Mouse (Mus musculus): ENCODE results near the gene Tnfrsf11a. TPM values are rescaled to one million over a fixed set of nuclear protein-coding genes. Genes with fewer than 3 reads are reported as not detected.

The Tnfrsf11a gene
- polyA plus RNA-seq, 1 experiment, result 3.1 TPM

- TF ChIP-seq POLR2A (IDR thresholded peaks at IDR 0.05; ENCODE audit: low read depth, low read length) (no peak), CTCF (IDR thresholded peaks at IDR 0.05; ENCODE audit: extremely low read depth, insufficient read depth, insufficient read length, insufficient replicate concordance) (no peak)
- H3K27ac ChIP-seq (ENCODE audit: insufficient read depth, low read length), result no peak overlapping the region
- H3K36me3 ChIP-seq (ENCODE audit: control insufficient read depth, insufficient read depth, low read length), result no peaks in the 10 kb centered on the region
- no peak overlapping the region for H3K4me3 ChIP-seq (ENCODE audit: extremely low read depth, insufficient read depth, insufficient read length)
- H3K27me3 ChIP-seq (ENCODE audit: control insufficient read depth, insufficient read depth, low read length), result no peaks in the 10 kb centered on the region
- H3K4me1 ChIP-seq (ENCODE audit: control insufficient read depth, insufficient read depth, insufficient read length), result no peaks in the 10 kb centered on the region
- WGBS, result 79% methylated on average over 11 of the region's 11 CpGs
- no peak for DNase-seq (ENCODE audit: low read depth in 1 of 2, low spot score in 2 of 2)
Observed at GRCm38 (mm10) chr1:105813709-105814061, 33.2 kb downstream of the Tnfrsf11a start.

- no peak for TF ChIP-seq POLR2A (IDR thresholded peaks at IDR 0.05; ENCODE audit: low read depth, low read length)
- no peak for TF ChIP-seq CTCF (IDR thresholded peaks at IDR 0.05; ENCODE audit: extremely low read depth, insufficient read depth, insufficient read length, insufficient replicate concordance)
- H3K27ac ChIP-seq (ENCODE audit: insufficient read depth, low read length), result no peak overlapping the region
- 83% methylated on average over 14 of the region's 14 CpGs for WGBS
- no peaks in the 10 kb centered on the region for H3K27me3 ChIP-seq (ENCODE audit: control insufficient read depth, insufficient read depth, low read length)
- H3K36me3 ChIP-seq (ENCODE audit: control insufficient read depth, insufficient read depth, low read length), result no peaks in the 10 kb centered on the region
- H3K4me3 ChIP-seq (ENCODE audit: extremely low read depth, insufficient read depth, insufficient read length), result no peak overlapping the region; the same call in 1 of the 2 replicates
- DNase-seq (ENCODE audit: low read depth in 1 of 2, low spot score in 2 of 2), result no peak
- no peaks in the 10 kb centered on the region for H3K4me1 ChIP-seq (ENCODE audit: control insufficient read depth, insufficient read depth, insufficient read length)
Observed at GRCm38 (mm10) chr1:105814402-105815270, 34.1 kb downstream of the Tnfrsf11a start.

- Histone ChIP-seq H3K4me1 (ENCODE audit: control insufficient read depth, insufficient read depth, insufficient read length) (no peaks in the 10 kb centered on the region), H3K27ac (ENCODE audit: insufficient read depth, low read length) (no peak overlapping the region), H3K4me3 (ENCODE audit: extremely low read depth, insufficient read depth, insufficient read length) (no peak overlapping the region), H3K36me3 (ENCODE audit: control insufficient read depth, insufficient read depth, low read length) (no peaks in the 10 kb centered on the region), H3K27me3 (ENCODE audit: control insufficient read depth, insufficient read depth, low read length) (no peaks in the 10 kb centered on the region)
- DNase-seq (ENCODE audit: low read depth in 1 of 2, low spot score in 2 of 2), result no peak
- TF ChIP-seq CTCF (IDR thresholded peaks at IDR 0.05; ENCODE audit: extremely low read depth, insufficient read depth, insufficient read length, insufficient replicate concordance) (no peak), POLR2A (IDR thresholded peaks at IDR 0.05; ENCODE audit: low read depth, low read length) (no peak)
- 87% methylated on average over 2 of the region's 2 CpGs for WGBS
Observed at GRCm38 (mm10) chr1:105815310-105815709, 34.8 kb downstream of the Tnfrsf11a start.

- H3K36me3 ChIP-seq (ENCODE audit: control insufficient read depth, insufficient read depth, low read length), result no peaks in the 10 kb centered on the region
- no peak for DNase-seq (ENCODE audit: low read depth in 1 of 2, low spot score in 2 of 2)
- H3K4me1 ChIP-seq (ENCODE audit: control insufficient read depth, insufficient read depth, insufficient read length), result no peaks in the 10 kb centered on the region
- TF ChIP-seq POLR2A (IDR thresholded peaks at IDR 0.05; ENCODE audit: low read depth, low read length), result no peak
- H3K27me3 ChIP-seq (ENCODE audit: control insufficient read depth, insufficient read depth, low read length), result no peaks in the 10 kb centered on the region
- no peak overlapping the region for H3K27ac ChIP-seq (ENCODE audit: insufficient read depth, low read length)
- no peak overlapping the region for H3K4me3 ChIP-seq (ENCODE audit: extremely low read depth, insufficient read depth, insufficient read length)
- 92% methylated on average over 3 of the region's 3 CpGs for WGBS
Observed at GRCm38 (mm10) chr1:105815736-105816135, 35.2 kb downstream of the Tnfrsf11a start.

- Histone ChIP-seq H3K4me1 (ENCODE audit: control insufficient read depth, insufficient read depth, insufficient read length) (no peaks in the 10 kb centered on the region), H3K4me3 (ENCODE audit: extremely low read depth, insufficient read depth, insufficient read length) (no peak overlapping the region), H3K36me3 (ENCODE audit: control insufficient read depth, insufficient read depth, low read length) (no peaks in the 10 kb centered on the region), H3K27me3 (ENCODE audit: control insufficient read depth, insufficient read depth, low read length) (no peaks in the 10 kb centered on the region), H3K27ac (ENCODE audit: insufficient read depth, low read length) (no peak overlapping the region)
- no peak for TF ChIP-seq CTCF (IDR thresholded peaks at IDR 0.05; ENCODE audit: extremely low read depth, insufficient read depth, insufficient read length, insufficient replicate concordance)
- TF ChIP-seq POLR2A (IDR thresholded peaks at IDR 0.05; ENCODE audit: low read depth, low read length), result no peak
- DNase-seq (ENCODE audit: low read depth in 1 of 2, low spot score in 2 of 2), result no peak
- WGBS, result 75% methylated on average over 6 of the region's 6 CpGs
Observed at GRCm38 (mm10) chr1:105819031-105819430, 38.5 kb downstream of the Tnfrsf11a start.

- TF ChIP-seq POLR2A (IDR thresholded peaks at IDR 0.05; ENCODE audit: low read depth, low read length), result no peak
- no peak for TF ChIP-seq CTCF (IDR thresholded peaks at IDR 0.05; ENCODE audit: extremely low read depth, insufficient read depth, insufficient read length, insufficient replicate concordance)
- Histone ChIP-seq H3K27ac (ENCODE audit: insufficient read depth, low read length) (no peak overlapping the region), H3K4me3 (ENCODE audit: extremely low read depth, insufficient read depth, insufficient read length) (no peak overlapping the region), H3K4me1 (ENCODE audit: control insufficient read depth, insufficient read depth, insufficient read length) (no peaks in the 10 kb centered on the region), H3K36me3 (ENCODE audit: control insufficient read depth, insufficient read depth, low read length) (no peaks in the 10 kb centered on the region), H3K27me3 (ENCODE audit: control insufficient read depth, insufficient read depth, low read length) (no peaks in the 10 kb centered on the region)
- WGBS, result 76% methylated on average over 7 of the region's 7 CpGs
- DNase-seq (ENCODE audit: low read depth in 1 of 2, low spot score in 2 of 2), result no peak
Observed at GRCm38 (mm10) chr1:105819740-105820139, 39.2 kb downstream of the Tnfrsf11a start.

GRCm38 (mm10) chr1:105824356-105824755 lies 43.8 kb downstream of the Tnfrsf11a start:
- no peak overlapping the region for H3K4me3 ChIP-seq (ENCODE audit: extremely low read depth, insufficient read depth, insufficient read length)
- H3K4me1 ChIP-seq (ENCODE audit: control insufficient read depth, insufficient read depth, insufficient read length), result no peaks in the 10 kb centered on the region
- DNase-seq (ENCODE audit: low read depth in 1 of 2, low spot score in 2 of 2), result no peak
- no peaks in the 10 kb centered on the region for H3K36me3 ChIP-seq (ENCODE audit: control insufficient read depth, insufficient read depth, low read length)
- TF ChIP-seq POLR2A (IDR thresholded peaks at IDR 0.05; ENCODE audit: low read depth, low read length) (no peak), CTCF (IDR thresholded peaks at IDR 0.05; ENCODE audit: extremely low read depth, insufficient read depth, insufficient read length, insufficient replicate concordance) (no peak)
- no peaks in the 10 kb centered on the region for H3K27me3 ChIP-seq (ENCODE audit: control insufficient read depth, insufficient read depth, low read length)
- 93% methylated on average over 4 of the region's 4 CpGs for WGBS
- H3K27ac ChIP-seq (ENCODE audit: insufficient read depth, low read length), result no peak overlapping the region
